Mouse (Mus musculus): Measurements from ENCODE around the gene Pgs1. TPM values are rescaled to one million over a fixed set of nuclear protein-coding genes. Genes with fewer than 3 reads are reported as not detected.

Pgs1 gene
- polyA plus RNA-seq (2015; fragmentation: Nextera tagmentation; extraction: Ambion mirVana) = 60.7 and 62.8 TPM in 2 replicates

DNA sequence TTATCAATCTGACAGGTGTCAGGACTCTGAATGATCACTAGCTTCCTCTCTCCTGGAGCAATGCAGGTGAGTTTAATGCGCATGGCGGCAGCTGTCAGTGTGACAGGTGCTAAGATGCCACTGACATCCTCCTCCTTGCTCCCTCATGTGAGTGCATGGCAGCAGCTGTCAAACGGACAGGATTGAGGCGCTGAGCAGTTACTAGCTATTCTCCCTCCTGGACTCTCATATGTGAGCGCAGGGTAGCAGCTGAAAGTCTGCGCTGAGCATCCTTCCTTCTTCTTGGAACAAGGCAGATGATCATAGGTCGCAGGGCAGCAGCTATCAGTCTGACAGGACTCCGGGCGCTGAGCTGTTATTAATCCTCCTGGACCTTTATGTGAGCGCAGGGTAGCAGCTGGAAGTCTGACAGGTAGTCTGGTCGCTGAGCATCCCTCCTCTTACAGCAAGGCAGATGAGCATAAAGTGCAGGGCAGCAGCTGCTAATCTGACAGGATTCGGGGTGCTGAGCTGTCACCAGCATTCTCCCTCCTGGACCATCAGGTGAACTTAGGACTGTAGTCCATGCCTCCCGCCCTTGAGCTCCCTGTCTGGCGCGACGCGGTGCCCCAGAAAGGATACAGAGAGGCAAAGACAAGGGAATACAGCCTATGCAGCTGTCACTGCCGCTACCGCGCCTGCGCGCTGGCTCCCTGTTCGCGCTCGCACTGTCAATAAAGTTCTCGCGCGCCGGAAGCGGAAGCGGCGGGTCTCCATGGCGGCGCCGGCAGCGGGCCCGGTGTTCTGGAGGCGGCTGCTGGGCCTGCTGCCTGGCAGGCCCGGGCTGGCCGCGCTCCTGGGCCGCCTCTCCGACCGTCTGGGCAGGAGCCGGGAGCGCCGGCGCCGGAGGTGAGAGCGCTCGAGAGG lies at the start of gene Pgs1:
Gene Pgs1 (plus strand): TSS at position 167 of the 906 bp plus-strand sequence.
- Histone ChIP-seq H3K27me3 (replicated peaks) (no peaks in the 10 kb centered on the region), H3K36me3 (no peaks in the 10 kb centered on the region), H3K4me1 (peaks cover 49% of the 10 kb centered on the region), H3K27ac (replicated peaks) (peak within 1 kb of the TSS; percentile 94), H3K9me3 (replicated peaks) (no peaks in the 10 kb centered on the region), H3K4me3 (replicated peaks) (peak within 1 kb of the TSS; percentile 100), H3K9ac (replicated peaks) (peak within 1 kb of the TSS; percentile 90), H3K4me2 (peak within 1 kb of the TSS; percentile 87)
- 9% methylated on average over 37 of the region's 51 CpGs for WGBS
- ATAC-seq (ENCODE audit: low FRiP score) = peak; percentile 89

DNA sequence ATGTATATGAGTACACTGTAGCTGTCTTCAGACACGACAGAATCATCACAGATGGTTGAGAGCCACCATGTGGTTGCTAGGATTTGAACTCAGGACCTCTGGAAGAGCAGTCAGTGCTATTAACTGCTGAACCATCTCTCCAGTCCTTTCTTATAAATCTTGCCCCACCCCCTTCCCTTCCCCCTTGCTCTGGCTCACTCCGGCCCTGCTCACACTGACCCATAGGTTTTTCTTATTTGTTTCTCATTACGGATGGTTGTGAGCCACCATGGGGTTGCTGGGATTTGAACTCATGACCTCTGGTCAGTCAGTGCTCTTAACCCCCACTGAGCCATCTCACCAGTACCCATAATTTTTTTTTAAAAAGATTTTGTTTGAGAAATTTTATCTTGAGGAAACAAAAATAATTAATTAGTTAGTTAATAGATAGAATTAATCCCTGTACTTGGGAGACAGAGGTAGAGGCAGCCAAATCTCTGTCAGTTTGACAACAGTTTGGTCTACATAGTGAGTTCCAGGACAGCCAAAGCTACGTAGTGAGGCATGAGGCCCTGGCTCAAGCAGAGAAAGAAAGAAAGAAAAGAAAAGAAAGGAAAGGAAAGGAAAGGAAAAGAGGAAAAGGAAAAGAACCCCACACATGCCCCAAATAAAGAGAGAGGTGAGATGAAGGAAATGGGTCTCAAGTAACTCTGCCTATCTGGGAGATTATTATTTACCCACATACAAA lies 46.9 kb upstream of the Pgs1 start:
- Histone ChIP-seq H3K36me3 (no peaks in the 10 kb centered on the region), H3K27me3 (replicated peaks) (no peaks in the 10 kb centered on the region), H3K9me3 (replicated peaks) (no peaks in the 10 kb centered on the region), H3K27ac (replicated peaks) (peak overlapping the region; percentile 74), H3K4me2 (peak overlapping the region; percentile 22), H3K4me1 (peaks cover 57% of the 10 kb centered on the region), H3K4me3 (replicated peaks) (no peak overlapping the region), H3K9ac (replicated peaks) (no peak overlapping the region)
- no peak for ATAC-seq (ENCODE audit: low FRiP score)
- 23% methylated on average over 4 of the region's 4 CpGs for WGBS

DNA sequence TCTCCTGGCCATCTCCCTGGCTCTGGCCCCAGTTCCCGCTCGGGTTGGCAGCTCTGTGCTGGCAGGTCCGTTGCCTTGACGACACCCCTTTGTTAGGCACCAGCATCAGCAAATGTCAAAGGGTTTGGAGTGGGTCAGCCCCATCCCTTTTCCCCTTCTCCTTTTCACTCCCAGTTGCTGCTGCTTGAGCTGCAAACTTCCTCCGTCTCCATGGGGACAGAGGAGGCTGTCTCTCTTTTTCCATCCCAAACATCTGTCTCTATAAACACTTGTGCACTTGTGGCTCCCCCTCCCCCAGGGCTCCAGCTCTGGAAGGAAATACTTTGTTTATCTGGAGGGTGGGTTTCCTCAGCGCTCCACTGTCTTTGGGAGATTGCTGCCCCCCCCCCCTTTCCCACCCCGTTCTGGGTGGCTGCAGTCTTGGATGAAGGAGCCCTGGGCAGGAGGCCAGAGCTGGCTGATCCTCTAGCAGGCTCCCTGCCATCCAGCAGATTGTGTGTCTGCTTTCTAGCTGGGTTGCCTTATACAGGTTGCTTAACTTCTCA lies 46.3 kb upstream of the Pgs1 start:
- H3K9ac ChIP-seq (replicated peaks) = no peak overlapping the region
- H3K9me3 ChIP-seq (replicated peaks) = no peaks in the 10 kb centered on the region
- H3K4me1 ChIP-seq = peaks cover 55% of the 10 kb centered on the region
- H3K4me3 ChIP-seq (replicated peaks) = no peak overlapping the region
- peak overlapping the region; percentile 22 for H3K4me2 ChIP-seq
- H3K36me3 ChIP-seq = no peaks in the 10 kb centered on the region
- no peaks in the 10 kb centered on the region for H3K27me3 ChIP-seq (replicated peaks)
- 2% methylated on average over 7 of the region's 7 CpGs for WGBS
- peak; percentile 83 for ATAC-seq (ENCODE audit: low FRiP score)
- peak overlapping the region; percentile 74 for H3K27ac ChIP-seq (replicated peaks)

DNA sequence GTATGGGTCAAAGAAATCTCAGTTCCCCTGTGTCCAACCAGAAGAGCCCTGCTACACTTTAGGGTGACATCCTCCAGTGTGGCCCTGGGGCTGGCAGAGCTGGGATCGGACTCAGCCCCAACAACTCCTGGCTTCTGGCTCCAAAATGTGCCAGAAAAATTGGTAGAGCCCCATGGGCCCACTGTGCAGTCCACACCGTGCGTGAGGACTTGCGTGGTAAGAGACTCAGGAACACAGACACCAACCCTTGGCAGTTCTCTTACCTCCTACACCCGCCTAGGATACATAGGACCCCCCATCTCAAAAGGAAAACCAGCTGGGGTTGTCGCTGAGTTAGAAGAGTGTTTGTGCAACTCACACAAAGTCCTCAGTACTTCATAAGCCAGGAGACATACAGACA lies 45.2 kb upstream of the Pgs1 start:
- ATAC-seq (ENCODE audit: low FRiP score) = no peak
- Histone ChIP-seq H3K27ac (replicated peaks) (peak overlapping the region; percentile 74; the same call in 1 of the 2 replicates), H3K27me3 (replicated peaks) (no peaks in the 10 kb centered on the region), H3K4me1 (peaks cover 45% of the 10 kb centered on the region), H3K4me3 (replicated peaks) (no peak overlapping the region), H3K4me2 (no peak overlapping the region), H3K9ac (replicated peaks) (no peak overlapping the region), H3K9me3 (replicated peaks) (no peaks in the 10 kb centered on the region), H3K36me3 (no peaks in the 10 kb centered on the region)
- 92% methylated on average over 6 of the region's 6 CpGs for WGBS

DNA sequence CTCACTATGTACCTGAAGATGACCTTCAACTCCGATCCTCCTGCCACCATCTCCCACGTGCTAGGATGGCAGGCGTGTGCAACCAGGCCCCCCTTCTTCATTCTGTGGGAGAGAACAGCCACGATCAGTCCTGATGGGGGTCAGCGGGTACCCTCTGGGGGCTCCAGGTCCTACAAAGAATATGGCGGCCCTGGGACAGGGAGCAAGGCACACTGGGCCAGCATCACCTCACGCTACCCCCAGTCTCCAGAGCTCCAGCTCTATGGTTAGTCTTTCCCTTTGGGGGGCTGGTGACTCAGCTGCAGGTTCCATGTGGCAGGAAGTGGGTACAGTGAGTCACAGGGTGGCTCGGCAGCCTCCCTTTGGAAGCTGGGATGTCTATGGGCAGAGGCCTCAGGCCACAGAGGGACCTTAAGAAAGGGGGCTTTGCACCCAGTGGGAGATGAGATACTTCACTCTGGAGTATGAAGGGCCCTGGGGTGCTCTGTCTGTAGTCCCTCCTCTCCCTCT lies 44.7 kb upstream of the Pgs1 start:
- Histone ChIP-seq H3K9me3 (replicated peaks) (no peaks in the 10 kb centered on the region), H3K36me3 (no peaks in the 10 kb centered on the region), H3K27ac (replicated peaks) (no peak overlapping the region), H3K4me3 (replicated peaks) (no peak overlapping the region), H3K27me3 (replicated peaks) (no peaks in the 10 kb centered on the region), H3K4me2 (no peak overlapping the region), H3K4me1 (peaks cover 40% of the 10 kb centered on the region), H3K9ac (replicated peaks) (no peak overlapping the region)
- no peak for ATAC-seq (ENCODE audit: low FRiP score)
- 89% methylated on average over 8 of the region's 8 CpGs for WGBS

DNA sequence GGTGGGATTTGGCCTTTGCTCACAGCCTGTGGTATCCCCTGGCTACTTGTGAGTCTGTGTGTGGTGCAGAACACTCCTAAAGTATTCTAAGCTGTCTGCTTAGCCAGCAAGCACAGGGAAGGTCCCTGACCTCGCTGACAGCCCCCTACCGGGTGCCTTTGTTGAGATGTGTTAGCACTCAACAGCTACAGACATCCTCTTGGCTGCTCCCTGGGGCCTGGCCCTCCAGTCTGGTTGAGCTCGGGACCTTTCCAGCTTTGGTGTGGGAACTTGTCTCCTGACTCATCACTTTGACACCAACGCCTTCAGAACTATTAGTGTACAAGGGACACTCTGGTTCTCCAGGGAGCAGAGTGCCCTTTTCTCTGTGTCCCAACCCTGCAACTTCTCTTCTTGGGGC lies 44.2 kb upstream of the Pgs1 start:
- ATAC-seq (ENCODE audit: low FRiP score) = no peak
- H3K4me3 ChIP-seq (replicated peaks) = no peak overlapping the region
- no peaks in the 10 kb centered on the region for H3K27me3 ChIP-seq (replicated peaks)
- 21% methylated on average over 4 of the region's 4 CpGs for WGBS
- no peak overlapping the region for H3K4me2 ChIP-seq
- no peaks in the 10 kb centered on the region for H3K9me3 ChIP-seq (replicated peaks)
- H3K36me3 ChIP-seq = no peaks in the 10 kb centered on the region
- peaks cover 36% of the 10 kb centered on the region for H3K4me1 ChIP-seq
- no peak overlapping the region for H3K9ac ChIP-seq (replicated peaks)
- no peak overlapping the region for H3K27ac ChIP-seq (replicated peaks)

DNA sequence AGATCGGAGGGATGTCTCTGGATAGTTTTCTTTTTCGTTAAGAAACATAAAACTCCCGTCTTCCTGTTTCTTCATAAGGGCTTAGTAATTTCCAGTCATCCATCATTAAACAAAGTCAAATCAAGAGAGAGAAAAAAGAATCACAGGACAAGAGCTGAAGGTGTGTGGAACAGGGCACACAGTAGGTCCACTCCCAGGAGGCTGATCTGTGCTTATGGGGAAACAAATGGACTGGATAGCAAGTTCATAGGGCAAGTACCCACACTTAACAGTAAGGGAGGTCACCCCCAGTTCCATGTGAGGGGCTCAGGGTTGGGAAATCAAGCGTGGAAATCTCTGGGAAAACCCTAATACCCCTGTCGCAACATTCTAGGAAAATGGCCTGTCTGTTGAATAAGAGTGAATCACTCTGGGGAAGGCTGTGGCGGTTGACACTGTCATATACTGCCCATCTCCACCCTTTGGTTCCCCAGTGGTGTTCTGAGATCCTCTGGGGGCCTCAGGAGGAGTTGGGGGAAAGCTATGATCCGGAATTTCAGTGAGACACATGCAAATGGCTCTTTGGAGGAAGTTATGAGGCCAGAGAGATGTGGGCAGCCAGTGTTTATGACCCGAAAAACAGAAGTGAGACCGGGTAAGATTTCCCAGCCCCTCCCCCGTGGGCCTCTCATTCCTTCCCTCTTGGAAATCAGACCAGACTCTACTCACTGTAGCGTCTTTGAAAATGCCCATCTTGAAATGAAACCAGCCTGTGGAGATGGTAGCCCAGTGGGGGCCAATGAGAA lies 39.7 kb upstream of the Pgs1 start:
- no peak for ATAC-seq (ENCODE audit: low FRiP score)
- 81% methylated on average over 11 of the region's 11 CpGs for WGBS
- Histone ChIP-seq H3K27ac (replicated peaks) (no peak overlapping the region), H3K4me3 (replicated peaks) (no peak overlapping the region), H3K4me2 (no peak overlapping the region), H3K27me3 (replicated peaks) (peaks cover 9% of the 10 kb centered on the region), H3K9ac (replicated peaks) (no peak overlapping the region), H3K36me3 (no peaks in the 10 kb centered on the region), H3K9me3 (replicated peaks) (no peaks in the 10 kb centered on the region), H3K4me1 (peaks cover 16% of the 10 kb centered on the region)

DNA sequence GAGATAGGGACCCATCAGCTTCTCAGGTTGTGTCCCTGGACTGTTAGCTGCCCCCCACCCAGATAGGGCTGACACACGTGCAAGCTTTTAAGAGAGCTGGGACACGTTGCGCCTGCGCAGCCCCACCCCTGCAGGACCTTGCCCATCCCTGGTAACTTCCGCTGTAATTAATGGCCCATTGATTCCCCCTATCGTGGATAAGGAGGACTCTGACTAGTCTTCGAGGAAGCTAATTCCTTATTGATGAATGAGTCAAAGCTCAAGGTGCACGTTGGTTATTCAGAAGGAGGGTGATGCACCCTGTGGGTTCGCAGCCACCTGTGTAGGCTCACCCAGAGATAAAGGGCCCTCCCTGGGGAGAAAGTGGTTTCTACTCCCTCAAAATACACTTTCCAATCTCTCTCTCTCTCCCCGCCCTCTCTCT lies 39.1 kb upstream of the Pgs1 start:
- no peak overlapping the region for H3K4me2 ChIP-seq
- no peaks in the 10 kb centered on the region for H3K36me3 ChIP-seq
- no peak overlapping the region for H3K4me3 ChIP-seq (replicated peaks)
- ATAC-seq (ENCODE audit: low FRiP score) = no peak
- WGBS = 72% methylated on average over 10 of the region's 10 CpGs
- H3K9me3 ChIP-seq (replicated peaks) = no peaks in the 10 kb centered on the region
- H3K27ac ChIP-seq (replicated peaks) = no peak overlapping the region
- H3K4me1 ChIP-seq = peaks cover 13% of the 10 kb centered on the region
- H3K27me3 ChIP-seq (replicated peaks) = peaks cover 9% of the 10 kb centered on the region
- H3K9ac ChIP-seq (replicated peaks) = no peak overlapping the region

DNA sequence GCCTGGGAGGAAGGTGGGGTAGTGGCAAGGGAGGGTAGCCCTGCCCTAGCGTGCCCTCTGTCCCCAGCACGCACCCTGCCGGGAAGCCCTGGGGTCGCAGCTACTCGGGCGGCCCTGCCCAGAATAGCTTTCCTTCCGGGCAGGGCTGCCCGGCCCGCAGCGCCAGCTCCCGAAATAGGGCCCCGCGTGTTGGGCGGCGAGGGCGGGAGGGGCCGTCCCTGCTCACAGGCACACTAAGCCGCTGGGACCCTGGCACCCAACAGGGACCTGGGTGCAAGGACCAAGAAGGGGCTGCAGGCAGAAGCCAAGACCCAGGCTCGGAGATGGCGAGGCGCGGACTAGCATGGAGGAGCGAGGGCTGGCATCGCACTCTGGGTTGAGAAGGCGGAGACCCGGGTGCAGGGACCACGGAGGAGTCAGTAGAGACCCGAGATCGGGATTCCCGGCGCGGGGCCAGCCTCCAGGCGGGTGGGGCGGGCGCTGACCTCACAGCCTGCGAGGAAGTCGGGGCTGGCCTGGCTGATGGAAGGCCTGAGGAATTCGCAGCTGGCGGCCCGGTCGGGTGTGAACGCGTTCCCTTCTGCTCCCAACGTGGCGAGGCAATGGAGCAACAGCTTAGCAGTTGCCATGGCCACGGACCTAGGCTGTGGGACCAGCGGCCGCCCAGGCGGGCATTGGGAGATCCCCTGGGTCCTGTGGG lies 36.5 kb upstream of the Pgs1 start:
- H3K4me2 ChIP-seq = peak overlapping the region; percentile 57
- 1% methylated on average over 49 of the region's 49 CpGs for whole genome bisulfite sequencing
- no peaks in the 10 kb centered on the region for H3K36me3 ChIP-seq
- H3K4me1 ChIP-seq = peaks cover 21% of the 10 kb centered on the region
- peak overlapping the region; percentile 34 for H3K9ac ChIP-seq (replicated peaks)
- no peaks in the 10 kb centered on the region for H3K9me3 ChIP-seq (replicated peaks)
- peaks cover 9% of the 10 kb centered on the region for H3K27me3 ChIP-seq (replicated peaks)
- peak overlapping the region; percentile 23 for H3K4me3 ChIP-seq (replicated peaks)
- peak overlapping the region; percentile 54 for H3K27ac ChIP-seq (replicated peaks)
- ATAC-seq (ENCODE audit: low FRiP score) = peak; percentile 68

DNA sequence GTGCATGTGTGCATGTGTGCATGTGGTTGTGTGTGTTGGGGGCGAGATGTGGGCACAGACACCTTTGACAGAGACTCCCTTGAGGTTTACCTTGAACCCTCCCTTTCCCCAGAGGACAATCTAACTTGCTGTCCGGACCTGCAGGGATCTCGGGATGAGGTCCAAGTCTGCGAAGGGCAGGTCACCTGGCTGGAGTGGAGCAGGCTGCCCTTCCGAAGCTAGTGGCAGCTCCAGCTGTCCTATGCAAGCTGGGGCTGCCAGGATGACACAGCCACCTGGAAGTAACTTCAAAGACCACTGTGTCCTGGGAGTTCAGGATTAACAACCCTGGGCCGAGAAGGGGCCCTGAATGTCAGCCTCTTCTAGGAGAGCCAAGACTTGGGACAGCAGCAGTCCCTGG lies 34.7 kb upstream of the Pgs1 start:
- H3K27ac ChIP-seq (replicated peaks) = no peak overlapping the region
- H3K4me3 ChIP-seq (replicated peaks) = no peak overlapping the region
- peaks cover 9% of the 10 kb centered on the region for H3K27me3 ChIP-seq (replicated peaks)
- H3K4me1 ChIP-seq = peaks cover 36% of the 10 kb centered on the region
- H3K36me3 ChIP-seq = no peaks in the 10 kb centered on the region
- WGBS = 80% methylated on average over 6 of the region's 6 CpGs
- H3K9ac ChIP-seq (replicated peaks) = no peak overlapping the region
- ATAC-seq (ENCODE audit: low FRiP score) = no peak
- no peaks in the 10 kb centered on the region for H3K9me3 ChIP-seq (replicated peaks)
- H3K4me2 ChIP-seq = no peak overlapping the region

Data from neural tube, embryonic 15.5 days (tissue).